Mouse (Mus musculus) liver, postnatal 0 days (tissue): ENCODE data around the gene Xylt1. TPM values are rescaled to one million over a fixed set of nuclear protein-coding genes. Genes with fewer than 3 reads are reported as not detected.

Source experiments
- ATAC-seq: fragments of 200-750 bp; cut with Nextera tagmentation; 2 replicates; pipeline ENCODE4 v1.8.0; 2017; ENCODE audit warnings: mild to moderate bottlenecking, moderate library complexity
- DNase-seq: peaks from one replicate; pipeline ENCODE4 v3.0.0-alpha.2; 2016
- H3K27ac ChIP-seq: fragments of 300-500 bp; sonication (generic); 2 replicates; pipeline ENCODE4 v1.5.1; 2014; ENCODE audit warnings: antibody characterized with exemption, moderate library complexity, mild to moderate bottlenecking, low read depth
- H3K27me3 ChIP-seq: fragments of 300-500 bp; sonication (generic); 2 replicates; pipeline ENCODE4 v1.6.1; 2014; ENCODE audit warnings: low read length, control low read depth, mixed read lengths; ENCODE audit not compliant: insufficient read depth
- H3K36me3 ChIP-seq: fragments of 300-500 bp; sonication (generic); replicated peaks from 2 replicates; pipeline ENCODE4 v1.6.1; 2014; ENCODE audit warnings: mild to moderate bottlenecking, control low read depth, low read length, moderate library complexity, mixed read lengths; ENCODE audit not compliant: insufficient read depth
- H3K4me1 ChIP-seq: fragments of 300-500 bp; sonication (generic); 2 replicates; pipeline ENCODE4 v1.6.1; 2014; ENCODE audit warnings: antibody characterized with exemption, mild to moderate bottlenecking, control low read depth; ENCODE audit not compliant: insufficient read depth
- H3K4me2 ChIP-seq: fragments of 300-500 bp; sonication (generic); 2 replicates; pipeline ENCODE4 v1.6.1; 2014; ENCODE audit warnings: low read depth, mild to moderate bottlenecking, low read length, moderate library complexity, mixed read lengths
- H3K4me3 ChIP-seq: fragments of 300-500 bp; sonication (generic); 2 replicates; pipeline ENCODE4 v1.5.1; 2014; ENCODE audit warnings: low read depth, low read length
- H3K9ac ChIP-seq: fragments of 300-500 bp; sonication (generic); replicated peaks from 2 replicates; pipeline ENCODE4 v1.6.1; 2014; ENCODE audit warnings: mild to moderate bottlenecking, moderate library complexity
- H3K9me3 ChIP-seq: fragments of 300-500 bp; sonication (generic); 2 replicates; pipeline ENCODE4 v1.6.1; 2016; ENCODE audit warnings: mild to moderate bottlenecking, control low read depth, low read length, mixed read lengths
- CTCF ChIP-seq: sonication (generic); IDR thresholded peaks from 2 replicates; pipeline ENCODE4 v1.5.1; 2016; ENCODE audit warnings: antibody characterized with exemption, low read depth
- EP300 ChIP-seq: IDR thresholded peaks from 2 replicates; pipeline ENCODE4 v1.6.1; 2016; ENCODE audit warnings: antibody characterized with exemption, low read depth, mild to moderate bottlenecking
- WGBS: fragments of 180-500 bp; shearing (Covaris S2); extraction: QIAGEN DNeasy Blood & Tissue Kit; methylation state at CpG from one replicate; pipeline ENCODE4 v1.1.7; 2014; ENCODE audit not compliant: insufficient replicate concordance; 5-methylcytosine and 5-hydroxymethylcytosine counted together
- polyA plus RNA-seq: library from polyadenylated mRNA; unstranded; fragments of >200 nt; fragmentation: Nextera tagmentation; extraction: Ambion mirVana; gene quantifications from 2 replicates; pipeline ENCODE4 v1.2.1, GENCODE M21; 2015

The Xylt1 gene
- polyA plus RNA-seq, 1 experiment from 2014 or later, result 0.31 TPM

DNA sequence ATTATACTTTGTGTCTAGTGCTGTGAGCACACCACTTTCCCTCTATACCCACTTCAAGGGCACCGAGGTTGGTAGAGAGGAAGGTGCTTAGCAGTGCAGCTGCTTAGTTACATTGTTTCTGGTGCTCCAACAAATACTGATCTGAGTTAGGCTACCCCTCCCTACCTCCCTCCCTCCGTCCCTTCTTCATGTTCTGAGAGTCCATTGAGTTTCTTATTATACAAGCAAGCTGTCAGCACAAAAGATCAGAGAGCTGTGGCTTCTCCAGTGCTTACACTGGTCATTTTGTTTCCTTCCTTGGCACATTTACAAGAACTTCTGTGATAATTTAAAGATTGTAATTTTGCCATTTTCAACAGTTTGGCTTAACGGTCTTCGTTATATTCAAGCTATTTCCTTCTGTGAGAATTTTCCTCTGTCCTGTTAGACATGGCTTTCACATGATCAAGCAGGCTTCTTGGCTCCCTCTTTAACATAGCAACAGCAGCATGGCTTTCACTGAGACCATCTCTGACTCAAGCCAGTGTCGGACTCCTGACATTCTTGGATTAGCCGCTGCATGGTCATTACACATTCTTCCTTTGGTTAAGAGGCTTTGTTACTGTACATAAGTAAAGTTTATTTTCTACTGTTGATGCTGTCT lies 12.0 kb upstream of the Xylt1 start:
- Histone ChIP-seq H3K9ac (no peak overlapping the region), H3K4me1 (no peaks in the 10 kb centered on the region), H3K27ac (no peak overlapping the region), H3K9me3 (no peaks in the 10 kb centered on the region), H3K27me3 (no peaks in the 10 kb centered on the region), H3K4me3 (no peak overlapping the region), H3K4me2 (no peak overlapping the region), H3K36me3 (no peaks in the 10 kb centered on the region)
- WGBS, result 77% methylated on average over 6 of the region's 6 CpGs
- ATAC-seq (no peak), DNase-seq (no peak)
- TF ChIP-seq CTCF (no peak), EP300 (no peak)

DNA sequence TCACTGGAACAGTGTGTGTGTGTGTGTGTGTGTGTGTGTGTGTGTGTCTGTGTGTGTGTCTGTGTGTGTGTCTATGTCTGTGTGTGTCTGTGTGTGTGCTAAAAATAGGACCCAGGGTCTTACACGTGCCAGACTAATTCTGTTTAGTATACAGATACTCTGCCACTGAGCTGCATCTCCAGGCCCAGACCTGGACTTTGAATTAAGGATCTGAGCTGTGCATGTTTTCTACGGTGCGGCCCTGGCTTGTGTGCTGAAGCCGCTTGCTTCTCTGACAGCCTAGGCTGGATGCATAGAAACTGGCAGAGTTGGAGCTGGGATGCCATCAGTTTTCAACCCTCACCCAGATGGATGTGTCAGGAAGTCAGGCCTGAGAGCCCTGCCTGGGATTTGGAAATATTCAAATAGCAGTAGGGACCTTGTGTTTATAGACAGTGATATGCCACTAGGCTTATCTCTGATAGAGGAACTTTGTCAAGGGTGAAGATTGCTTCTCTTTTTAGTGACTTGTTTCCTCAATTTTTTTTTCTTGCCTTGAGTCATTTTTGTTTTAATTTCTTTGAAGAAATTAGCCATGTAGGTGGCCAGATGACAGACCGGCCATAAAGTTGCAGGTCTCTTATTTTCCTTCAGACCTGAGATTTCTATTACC lies 11.4 kb upstream of the Xylt1 start:
- 72% methylated on average over 5 of the region's 5 CpGs for WGBS
- ATAC-seq (no peak), DNase-seq (no peak)
- H3K9ac ChIP-seq, result no peak overlapping the region
- no peaks in the 10 kb centered on the region for H3K9me3 ChIP-seq
- no peaks in the 10 kb centered on the region for H3K4me1 ChIP-seq
- H3K27ac ChIP-seq, result no peak overlapping the region
- no peak overlapping the region for H3K4me2 ChIP-seq
- TF ChIP-seq CTCF (no peak), EP300 (no peak)
- H3K36me3 ChIP-seq, result no peaks in the 10 kb centered on the region
- no peak overlapping the region for H3K4me3 ChIP-seq
- no peaks in the 10 kb centered on the region for H3K27me3 ChIP-seq

GRCm38 (mm10) chr7:117375886-117376309 lies 4.9 kb upstream of the Xylt1 start:
- 32% methylated on average over 9 of the region's 9 CpGs for WGBS

GRCm38 (mm10) chr7:117377138-117377537 lies 3.6 kb upstream of the Xylt1 start:
- WGBS, result 52% methylated on average over 3 of the region's 3 CpGs
- no peak for DNase-seq
- TF ChIP-seq EP300 (no peak), CTCF (no peak)
- Histone ChIP-seq H3K4me2 (no peak overlapping the region), H3K27ac (no peak overlapping the region), H3K4me3 (no peak overlapping the region), H3K4me1 (peaks cover 5% of the 10 kb centered on the region; the same call in 1 of the 2 replicates), H3K27me3 (peaks cover 31% of the 10 kb centered on the region), H3K36me3 (no peaks in the 10 kb centered on the region), H3K9me3 (no peaks in the 10 kb centered on the region), H3K9ac (no peak overlapping the region)
- no peak for ATAC-seq

More at GRCm38 (mm10) chr7:117375886-117376309, 4.9 kb upstream of the Xylt1 start:
- Histone ChIP-seq H3K27me3 (peaks cover 20% of the 10 kb centered on the region; the same call in 1 of the 2 replicates), H3K4me2 (no peak overlapping the region), H3K4me1 (peaks cover 5% of the 10 kb centered on the region; the same call in 1 of the 2 replicates), H3K9ac (no peak overlapping the region), H3K27ac (no peak overlapping the region), H3K9me3 (no peaks in the 10 kb centered on the region), H3K36me3 (no peaks in the 10 kb centered on the region), H3K4me3 (no peak overlapping the region)
- ATAC-seq (no peak), DNase-seq (peak; percentile 62)
- peak; percentile 76 for TF ChIP-seq CTCF
- no peak for TF ChIP-seq EP300

DNA sequence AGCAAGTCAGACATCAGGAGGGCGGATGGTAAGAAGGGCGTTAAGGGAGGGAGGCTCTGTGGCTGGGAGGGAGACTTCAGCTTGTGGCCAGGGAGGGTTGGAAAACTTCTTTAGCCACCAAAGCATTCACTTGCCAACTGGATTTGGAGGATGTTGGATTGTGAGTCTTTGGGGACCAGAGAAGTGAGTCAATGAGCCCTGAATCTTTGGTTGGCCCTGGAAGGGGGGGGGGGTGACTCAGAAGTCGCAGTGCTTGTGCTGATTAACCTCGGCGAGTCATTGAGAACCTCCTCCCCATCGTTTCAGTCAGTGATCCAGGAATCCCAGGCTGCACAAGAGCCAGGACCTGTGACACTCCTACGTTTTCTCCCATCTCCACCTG lies 752 bp upstream of the Xylt1 start:
- H3K9ac ChIP-seq, result no peak overlapping the region; the same call in 1 of the 2 replicates
- WGBS, result 7% methylated on average over 7 of the region's 7 CpGs
- peaks cover 34% of the 10 kb centered on the region for H3K27me3 ChIP-seq
- TF ChIP-seq EP300, result no peak
- TF ChIP-seq CTCF, result no peak
- peak overlapping the region; percentile 83 for H3K4me2 ChIP-seq
- H3K9me3 ChIP-seq, result no peaks in the 10 kb centered on the region
- no peak overlapping the region for H3K27ac ChIP-seq
- DNase-seq (no peak), ATAC-seq (no peak)
- peak overlapping the region; percentile 63 for H3K4me3 ChIP-seq
- H3K4me1 ChIP-seq, result peaks cover 5% of the 10 kb centered on the region; the same call in 1 of the 2 replicates
- no peaks in the 10 kb centered on the region for H3K36me3 ChIP-seq

DNA sequence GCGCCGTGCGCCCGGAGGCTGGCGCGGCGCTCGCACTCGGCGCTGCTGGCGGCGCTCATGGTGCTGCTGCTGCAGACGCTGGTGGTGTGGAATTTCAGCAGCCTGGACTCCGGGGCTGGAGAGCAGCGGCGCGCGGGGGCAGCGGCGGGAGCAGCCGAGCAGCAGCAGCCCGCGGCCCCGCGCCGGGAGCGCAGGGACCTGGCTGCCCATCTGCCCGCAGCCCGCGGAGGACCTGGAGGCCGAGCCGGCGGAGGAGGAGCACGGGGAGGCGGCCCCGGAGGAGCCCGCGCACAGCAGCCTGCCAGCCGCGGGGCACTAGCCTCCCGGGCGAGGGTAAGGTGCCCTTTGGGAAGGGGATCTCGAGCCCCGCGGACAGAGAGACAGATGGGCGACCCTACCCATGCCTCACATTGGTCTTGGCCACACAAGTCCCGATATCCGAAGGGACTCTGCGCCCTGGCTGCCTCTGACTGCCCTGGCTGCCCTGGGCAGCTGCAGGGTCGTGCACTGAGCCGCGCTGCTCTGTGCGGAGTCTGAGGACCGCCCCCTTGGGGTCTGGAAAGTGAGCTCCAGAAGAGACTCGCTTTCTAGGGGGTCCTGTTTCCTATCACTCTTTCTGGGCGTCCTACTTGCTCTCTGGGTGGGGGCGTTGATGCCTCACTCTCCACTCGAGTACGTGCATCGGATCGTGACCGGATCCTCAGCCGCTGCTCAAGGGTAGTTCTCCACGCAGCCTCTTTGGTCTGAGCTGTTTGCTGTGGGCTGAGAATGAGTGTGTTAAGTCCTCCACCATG lies 606 bp downstream of the Xylt1 start:
- ATAC-seq (peak; percentile 56), DNase-seq (peak; percentile 45)
- Histone ChIP-seq H3K9ac (peak overlapping the region; percentile 59), H3K27ac (peak overlapping the region; percentile 34; the same call in 1 of the 2 replicates), H3K4me2 (peak overlapping the region; percentile 83), H3K4me1 (peaks cover 5% of the 10 kb centered on the region; the same call in 1 of the 2 replicates), H3K4me3 (peak overlapping the region; percentile 63), H3K27me3 (peaks cover 34% of the 10 kb centered on the region), H3K9me3 (no peaks in the 10 kb centered on the region), H3K36me3 (no peaks in the 10 kb centered on the region)
- 3% methylated on average over 49 of the region's 64 CpGs for WGBS
- TF ChIP-seq EP300 (no peak), CTCF (no peak)
